Mouse (Mus musculus) T-helper 17 cell (primary cell): ENCODE measurements around the gene Mxra8.

Source experiments
- in situ Hi-C, 2 experiments: fragments of 300-600 bp; cut with MboI, MseI; formaldehyde crosslinking; loops; 1 replicate in 1 of 2; 2 replicates in 1 of 2; pipeline ENCODE4 v1.15.1; 2025; ENCODE audit warnings: high pct_unique_total_duplicates in 2 of 2

Mxra8 gene

DNA sequence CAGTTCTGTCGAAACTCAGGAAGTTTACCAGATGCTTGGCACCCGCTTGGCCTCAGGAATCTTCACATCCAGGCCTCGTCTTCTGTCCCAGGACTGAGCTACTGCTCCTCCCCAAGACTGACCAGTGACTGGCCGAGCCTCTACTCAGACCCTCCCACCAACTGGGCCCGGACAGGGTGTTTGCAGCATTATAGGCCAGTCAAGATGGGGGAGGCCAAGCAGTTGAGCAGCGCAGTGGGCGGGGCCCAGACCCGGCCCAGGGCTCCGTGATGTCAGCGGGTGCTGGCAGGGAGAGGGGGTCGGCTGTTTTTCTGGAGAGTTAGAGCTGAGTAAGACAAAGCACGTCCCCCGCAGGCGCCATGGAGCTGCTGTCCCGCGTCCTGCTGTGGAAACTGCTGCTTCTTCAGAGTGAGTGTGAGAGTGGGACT, at the start of gene Mxra8:
Gene Mxra8 (plus strand): TSS at position 198 of the 428 bp plus-strand sequence.
- in situ Hi-C loops, result no loop called here

DNA sequence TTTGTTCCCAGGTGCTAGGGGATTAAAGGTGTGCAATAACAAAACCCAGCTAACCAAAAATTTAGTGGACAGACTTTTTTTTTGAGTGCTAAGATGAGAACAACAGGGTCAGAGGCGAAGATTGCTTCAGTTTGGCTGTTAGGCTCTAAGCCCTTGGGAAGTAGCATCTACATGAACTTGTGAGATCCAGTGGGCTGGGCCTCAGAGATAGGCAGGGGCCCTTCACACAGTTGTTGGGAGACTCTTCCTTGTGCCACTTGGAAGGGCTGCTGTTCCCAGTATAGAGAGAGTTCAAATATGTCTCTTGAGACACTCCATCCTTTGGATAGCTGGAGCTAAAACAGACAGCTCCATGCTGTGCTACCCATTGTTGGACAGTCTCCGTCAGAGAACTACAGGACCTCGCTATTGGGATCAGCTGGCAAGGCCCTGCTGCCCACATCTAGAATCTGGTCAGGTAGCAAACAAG, 49.4 kb upstream of the Mxra8 start, which contains the start of gene Ankrd65:
Gene Ankrd65 (plus strand): TSS at position 419 of the 469 bp plus-strand sequence.
- in situ Hi-C loops, result no loop called here

DNA sequence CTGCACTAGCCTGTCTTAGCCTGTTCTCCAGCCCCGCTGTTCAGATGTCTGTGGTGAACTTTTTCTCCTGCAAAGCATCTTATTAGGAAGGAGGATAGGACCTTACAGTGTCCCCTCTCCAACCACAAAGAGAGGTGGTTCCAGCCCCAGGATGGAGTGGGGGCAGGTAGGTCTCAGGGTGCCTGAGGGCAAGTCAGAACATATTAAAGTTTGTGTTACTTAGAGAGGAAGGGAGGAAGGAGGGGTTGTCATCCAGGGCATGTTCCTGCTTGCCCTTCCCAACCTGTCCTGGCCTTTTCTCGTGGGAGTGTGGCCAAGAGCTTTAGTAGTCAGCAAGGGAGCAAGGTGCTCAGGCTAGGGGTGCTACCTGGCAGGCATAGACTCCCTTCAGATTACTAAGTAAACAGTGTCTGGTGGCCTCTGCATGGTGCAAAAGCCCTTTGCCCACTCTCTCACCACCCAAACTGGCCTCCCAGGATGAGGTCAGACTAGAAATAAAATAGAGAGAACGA, 48.8 kb upstream of the Mxra8 start:
- in situ Hi-C loops, result no loop called here

DNA sequence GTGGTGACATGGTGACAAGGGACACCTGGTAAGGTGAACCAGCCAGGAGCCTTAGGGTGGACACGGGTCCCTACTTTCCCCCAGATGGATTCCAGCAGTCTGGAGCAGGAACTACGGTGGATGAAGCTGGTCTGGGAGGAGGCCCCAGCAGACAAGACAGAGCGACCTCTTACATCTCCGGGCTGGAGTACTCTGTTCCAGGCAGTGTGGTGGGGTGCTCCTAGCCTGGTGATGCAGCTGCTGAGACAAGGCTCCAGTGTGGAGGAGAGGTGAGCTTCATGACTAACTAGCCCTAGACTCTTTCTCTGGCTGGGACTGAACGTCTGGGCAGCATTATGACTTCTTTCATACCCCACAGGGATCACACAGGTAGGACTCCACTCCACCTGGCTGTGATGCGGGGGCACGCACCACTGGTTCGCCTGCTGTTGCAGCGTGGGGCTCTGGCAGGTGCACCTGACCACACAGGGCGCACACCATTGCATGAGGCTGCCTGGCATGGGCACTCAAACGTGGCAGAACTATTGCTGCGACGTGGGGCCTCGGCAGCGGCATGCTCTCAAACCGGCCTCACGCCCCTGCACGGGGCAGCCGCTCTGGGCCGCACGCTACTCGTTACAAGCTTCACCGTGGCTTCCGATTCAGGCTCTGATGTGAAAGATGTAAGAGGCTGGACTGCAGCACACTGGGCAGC, 48.1 kb upstream of the Mxra8 start:
- in situ Hi-C loops, result no loop called here

DNA sequence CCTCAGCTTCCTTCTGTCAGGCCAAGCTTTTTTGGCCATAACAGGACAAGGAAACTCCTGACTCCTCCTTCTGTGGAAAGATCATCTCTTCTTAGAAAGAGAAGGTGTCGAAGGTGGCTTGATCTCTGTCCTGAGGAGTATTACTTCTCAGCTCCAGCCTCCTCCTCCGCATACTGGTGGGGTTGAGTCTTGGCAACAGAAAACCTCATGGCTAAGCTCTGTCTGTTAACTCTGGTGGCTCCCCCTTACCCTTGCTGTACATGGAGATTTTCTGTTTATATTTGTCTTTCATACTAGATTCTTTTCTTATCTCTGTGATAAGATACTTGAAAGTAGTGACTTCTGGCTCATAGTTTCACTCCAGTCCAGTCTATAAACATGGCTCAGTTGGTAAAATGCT, 45.8 kb upstream of the Mxra8 start:
- in situ Hi-C loops, result no loop called here

DNA sequence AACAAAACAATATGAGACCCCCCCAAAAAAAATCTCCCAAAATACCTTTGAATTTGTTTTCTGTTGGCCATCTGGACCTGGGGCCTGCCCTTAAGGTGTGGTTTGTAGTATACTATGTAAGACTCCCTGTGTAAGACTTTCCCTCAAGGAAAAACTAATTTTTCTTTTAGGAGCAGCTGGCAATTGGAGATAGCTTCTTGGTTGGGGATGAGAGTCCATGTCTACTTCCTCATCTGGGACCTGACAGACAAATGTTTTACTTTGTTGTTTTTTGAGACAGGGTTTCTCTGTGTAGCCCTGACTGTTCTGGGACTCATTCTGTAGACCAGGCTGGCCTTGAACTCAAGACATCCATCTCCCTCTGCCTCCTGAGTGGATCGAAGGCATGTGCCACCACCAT, 37.4 kb upstream of the Mxra8 start:
- in situ Hi-C loops, result no loop called here

DNA sequence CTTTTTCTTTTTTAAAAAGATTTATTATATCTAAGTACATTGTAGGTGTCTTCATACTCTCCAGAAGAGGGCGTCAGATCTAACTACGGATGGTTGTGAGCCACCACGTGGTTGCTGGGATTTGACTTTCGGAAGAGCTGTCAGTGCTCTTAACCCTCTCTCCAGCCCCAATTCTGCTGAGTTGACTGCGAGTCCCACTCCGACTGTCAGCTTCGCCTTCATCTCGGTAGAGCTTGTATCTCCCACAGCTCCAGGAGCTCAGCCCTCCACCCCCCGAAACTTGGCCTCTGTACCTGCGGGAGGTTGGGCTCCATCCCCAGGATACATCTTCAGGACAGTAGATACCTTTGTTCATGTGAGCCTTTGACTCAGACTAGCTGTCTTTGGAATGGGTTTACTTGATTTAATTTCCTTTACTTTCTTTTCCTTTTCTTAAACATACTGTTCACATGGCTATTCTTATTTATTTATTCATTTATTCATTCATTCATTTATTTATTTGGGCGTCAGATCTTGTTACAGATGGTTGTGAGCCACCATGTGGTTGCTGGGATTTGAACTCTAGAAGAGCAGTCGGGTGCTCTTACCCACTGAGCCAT, 36.6 kb upstream of the Mxra8 start, which contains the start of gene Mrpl20:
Gene Mrpl20 (plus strand): TSS at position 138 of the 599 bp plus-strand sequence.
- in situ Hi-C loops, result no loop called here

DNA sequence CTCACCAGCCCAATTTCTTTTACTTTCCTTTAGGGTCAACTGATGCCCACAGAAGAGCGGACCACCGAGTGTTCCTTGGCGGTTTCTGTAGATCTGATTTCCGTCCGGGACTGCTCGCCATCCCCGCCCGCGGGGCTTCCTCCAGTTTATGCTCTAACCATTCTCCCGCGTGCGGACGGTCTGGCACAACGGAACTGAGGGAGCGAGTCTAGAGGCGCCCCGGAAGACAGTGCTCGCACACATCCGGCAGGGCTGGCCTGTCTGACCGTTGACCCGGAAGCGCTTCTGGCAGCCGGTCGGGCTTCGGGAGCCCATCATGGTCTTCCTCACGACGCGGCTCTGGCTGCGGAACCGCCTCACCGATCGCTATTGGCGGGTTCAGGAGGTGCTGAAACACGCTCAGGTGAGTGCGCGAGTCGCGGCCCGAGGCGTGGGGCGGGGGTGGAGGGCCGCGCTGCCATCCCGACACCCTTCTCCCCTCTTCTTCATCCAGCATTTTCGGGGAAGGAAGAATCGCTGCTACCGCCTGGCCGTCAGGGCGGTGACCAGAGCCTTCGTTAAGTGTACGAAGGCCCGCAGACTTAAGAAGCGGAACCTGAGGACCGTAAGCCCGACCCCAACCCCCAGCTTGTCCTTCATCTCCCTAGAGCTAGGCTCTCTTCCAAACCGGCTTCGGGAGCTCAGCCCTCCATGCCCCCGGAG, 36.0 kb upstream of the Mxra8 start:
- in situ Hi-C loops, result no loop called here

DNA sequence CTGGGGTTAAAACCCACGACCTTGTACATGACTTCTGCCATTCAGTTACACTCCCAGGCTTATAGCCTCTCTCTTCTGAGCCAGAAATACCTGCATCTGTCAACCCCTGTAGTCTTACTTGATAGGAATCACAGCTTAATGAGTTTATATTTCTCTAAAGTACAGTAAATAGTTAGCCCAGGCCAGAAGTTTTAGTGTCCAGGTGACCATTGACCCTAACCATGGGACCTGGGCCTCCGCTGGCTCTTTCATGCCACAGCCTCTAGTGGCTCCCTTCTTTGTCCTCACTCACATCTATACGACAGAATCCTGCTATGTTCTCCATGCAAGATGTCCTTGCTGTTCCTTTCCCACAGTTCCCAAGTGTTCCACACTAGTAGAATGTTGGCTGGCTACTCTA, 31.6 kb upstream of the Mxra8 start:
- in situ Hi-C loops, result no loop called here

DNA sequence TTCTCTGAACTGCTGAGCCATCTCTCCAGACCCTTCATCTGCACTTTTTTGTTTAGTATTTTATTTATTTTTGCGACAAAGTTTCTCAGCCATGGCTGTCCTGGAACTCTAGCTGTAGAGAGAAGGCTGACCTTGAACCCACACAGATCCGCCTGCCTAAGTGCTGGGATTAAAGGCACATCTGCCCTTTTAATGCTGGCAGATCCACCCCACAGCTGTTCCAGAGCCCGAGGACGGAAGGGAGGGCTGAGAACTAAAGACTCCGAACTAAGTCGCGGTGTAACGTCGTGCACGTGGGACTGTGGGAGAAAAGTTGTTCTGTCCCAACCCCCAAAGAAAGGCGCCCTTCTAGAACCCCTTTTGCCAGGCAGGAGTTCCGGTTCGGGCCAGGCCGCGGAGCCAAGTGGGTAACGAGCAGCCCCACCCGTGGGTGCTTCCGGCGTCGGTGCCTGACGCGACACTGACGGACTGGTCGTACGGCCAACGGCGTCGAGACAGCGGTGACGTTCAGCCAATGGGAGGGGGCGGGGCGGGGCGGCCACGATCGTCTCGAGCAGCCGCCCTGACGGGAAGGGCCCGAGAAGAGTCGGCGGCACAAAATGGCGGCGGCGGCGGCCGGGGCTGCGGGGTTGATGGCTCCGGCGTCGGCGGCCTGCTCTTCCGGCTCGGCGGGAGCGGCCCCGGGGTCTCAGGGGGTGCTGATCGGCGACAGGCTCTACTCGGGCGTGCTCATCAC, 27.4 kb upstream of the Mxra8 start, which contains the start of gene Ccnl2:
Gene Ccnl2 (plus strand): TSS at position 561 of the 736 bp plus-strand sequence.
- in situ Hi-C loops, result no loop called here

DNA sequence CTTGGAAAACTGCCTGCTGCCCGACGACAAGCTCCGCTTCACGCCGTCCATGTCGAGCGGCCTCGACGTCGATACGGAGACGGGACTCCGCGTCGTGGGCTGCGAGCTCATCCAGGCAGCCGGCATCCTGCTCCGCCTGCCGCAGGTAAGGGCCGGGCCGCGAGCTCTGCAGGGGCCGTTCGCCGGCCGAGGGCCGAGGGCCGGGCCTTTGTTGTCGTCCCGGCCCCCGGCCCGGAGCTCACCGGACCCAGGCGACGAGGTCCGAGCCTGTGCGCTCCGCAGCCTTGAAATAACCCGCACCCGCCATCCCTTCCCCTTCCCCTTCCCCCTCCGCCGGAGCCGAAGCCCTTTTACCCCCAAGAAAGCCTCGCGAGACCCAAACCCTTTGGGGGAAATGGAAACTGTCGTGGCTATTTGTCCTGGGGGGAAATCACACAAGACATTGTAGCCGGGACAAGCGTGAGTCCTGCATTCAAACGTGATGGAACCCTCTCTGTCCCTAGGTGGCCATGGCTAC, 26.8 kb upstream of the Mxra8 start:
- in situ Hi-C loops, result no loop called here

DNA sequence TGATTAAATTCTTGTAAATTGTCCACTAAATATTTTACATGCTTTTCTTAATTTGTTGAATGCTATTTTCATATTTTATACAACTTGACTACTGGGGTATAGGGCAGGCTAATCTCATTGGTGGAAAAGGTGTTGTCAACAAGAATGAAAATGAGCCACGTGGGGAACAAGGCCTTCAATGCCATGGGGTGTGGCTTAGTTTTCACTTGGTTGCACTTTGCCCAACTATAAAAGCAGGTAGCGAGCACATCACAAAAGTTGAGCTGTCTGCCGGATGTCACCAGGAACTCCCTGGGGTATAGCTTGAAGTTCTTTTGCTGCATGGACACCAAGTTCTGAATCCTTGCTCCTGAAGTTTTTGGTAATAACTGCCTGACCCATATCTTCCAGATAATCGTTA, 21.9 kb upstream of the Mxra8 start:
- in situ Hi-C loops, result no loop called here

DNA sequence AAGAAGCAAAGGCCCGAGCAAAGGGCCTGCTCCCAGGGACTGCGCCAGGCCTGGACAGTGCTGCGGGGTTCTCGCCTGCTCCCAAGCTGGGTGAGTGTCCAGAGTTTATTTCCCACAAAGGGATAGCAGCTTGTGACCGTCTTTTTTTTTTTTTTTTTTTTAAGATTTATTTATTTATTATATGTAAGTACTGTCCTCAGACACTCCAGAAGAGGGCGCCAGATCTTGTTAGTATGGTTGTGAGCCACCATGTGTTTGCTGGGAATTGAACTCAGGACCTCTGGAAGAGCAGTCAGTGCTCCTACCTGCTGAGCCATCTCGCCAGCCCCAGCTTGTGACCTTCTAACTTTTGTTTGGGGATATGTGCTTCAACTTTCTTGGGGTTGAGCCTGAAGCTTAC, 18.5 kb upstream of the Mxra8 start:
- in situ Hi-C loops, result no loop called here

DNA sequence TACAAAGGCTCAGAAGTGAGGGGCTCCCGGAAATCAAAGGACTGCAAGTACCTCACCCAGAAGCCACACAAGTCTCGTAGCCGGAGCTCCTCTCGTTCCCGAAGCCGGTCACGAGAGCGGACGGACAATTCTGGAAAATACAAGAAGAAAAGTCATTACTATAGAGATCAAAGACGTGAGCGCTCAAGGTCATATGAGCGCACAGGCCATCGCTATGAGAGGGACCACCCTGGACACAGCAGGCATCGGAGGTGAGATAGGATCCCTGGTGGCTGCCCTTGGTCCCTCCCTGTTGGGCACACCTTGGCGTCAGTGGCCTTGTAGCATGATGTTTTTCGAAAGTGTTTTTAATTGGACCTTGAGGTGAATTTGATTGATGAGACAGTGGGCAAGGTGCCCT, 16.0 kb upstream of the Mxra8 start:
- in situ Hi-C loops, result no loop called here

DNA sequence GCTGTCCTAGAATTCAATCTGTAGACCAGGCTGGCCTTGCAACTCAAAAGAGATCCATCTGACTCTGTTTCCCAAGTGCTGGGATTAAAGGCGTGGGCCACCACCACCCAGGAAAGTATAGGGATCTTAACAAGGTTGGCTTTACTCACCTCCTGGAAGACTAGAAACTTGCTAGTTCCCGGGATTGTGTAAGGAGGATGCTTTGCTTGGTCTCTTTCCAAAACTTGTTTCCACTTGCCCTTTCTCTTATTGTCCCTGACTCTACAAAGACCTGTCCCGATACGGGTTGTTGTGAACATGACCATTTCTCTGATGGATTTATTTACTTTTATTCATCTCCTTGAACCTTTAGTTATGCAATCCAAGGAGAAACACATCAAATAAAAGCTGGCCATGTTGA, 9.6 kb upstream of the Mxra8 start:
- in situ Hi-C loops, result no loop called here

DNA sequence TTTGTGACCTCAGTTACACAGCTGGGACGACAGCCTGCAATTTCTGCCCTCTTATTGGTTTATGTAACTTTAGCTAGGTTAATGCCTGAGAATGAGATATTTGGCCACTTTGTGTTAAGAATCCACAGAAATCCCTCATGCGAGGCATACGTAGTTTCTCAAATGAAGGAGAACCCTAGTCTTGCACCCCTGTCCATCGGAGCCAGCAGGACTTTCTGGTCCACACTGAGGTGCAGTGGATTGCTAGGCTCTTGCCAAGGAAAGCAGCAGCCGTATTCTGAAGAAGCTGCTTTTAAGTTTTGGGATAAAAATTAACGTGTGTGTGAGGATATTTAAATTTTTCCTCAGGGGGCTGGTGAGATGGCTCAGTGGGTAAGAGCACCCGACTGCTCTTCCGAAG, 8.9 kb upstream of the Mxra8 start:
- in situ Hi-C loops, result no loop called here

DNA sequence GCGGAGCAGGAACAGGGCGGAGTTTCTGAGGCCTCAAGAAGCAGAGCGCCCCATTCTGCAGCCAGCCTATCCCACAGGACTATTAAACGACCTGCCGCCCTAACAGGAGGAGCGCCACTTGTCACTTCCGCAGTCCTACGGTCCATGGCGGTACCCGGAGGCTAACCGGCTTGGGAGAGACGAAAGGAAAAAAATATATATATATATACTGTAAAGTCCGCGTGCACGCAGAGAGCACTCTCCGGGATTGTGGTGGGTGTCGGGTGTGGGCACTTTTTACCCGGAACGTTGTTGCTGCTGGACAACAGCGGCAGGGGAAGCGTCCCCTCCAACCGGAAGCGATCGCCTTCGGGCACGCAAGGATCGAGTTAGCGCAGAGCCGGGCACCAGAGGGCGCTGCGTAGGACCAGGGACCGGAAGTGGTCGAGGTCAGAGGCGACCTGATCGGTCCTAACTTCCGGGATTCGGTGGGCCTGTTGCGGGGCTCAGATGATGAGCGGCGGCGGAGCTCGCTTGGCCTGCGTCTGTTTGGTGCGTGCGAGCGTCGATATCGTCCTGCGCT, 8.2 kb upstream of the Mxra8 start, which contains the start of gene Aurkaip1:
Gene Aurkaip1 (plus strand): TSS at position 68 of the 562 bp plus-strand sequence.
- in situ Hi-C loops, result no loop called here

DNA sequence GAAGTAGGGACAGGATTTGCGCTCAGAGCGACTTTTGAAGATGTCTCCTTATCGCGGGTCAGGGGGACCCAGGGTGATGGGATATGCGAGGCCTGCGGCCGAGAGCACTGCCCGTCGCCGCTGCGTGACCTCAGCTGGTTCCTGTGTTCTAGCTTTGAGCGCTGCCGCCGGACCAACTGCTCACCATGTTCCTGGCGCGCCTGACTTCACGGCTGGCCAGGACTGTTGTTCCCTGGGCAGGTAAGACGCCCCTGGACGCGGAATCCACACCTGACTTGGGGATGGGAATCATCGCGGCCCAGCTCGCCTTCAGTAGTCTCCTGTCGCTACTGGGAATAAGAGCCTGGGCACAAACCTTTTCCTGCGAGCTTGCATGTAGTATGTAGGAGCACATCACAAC, 7.6 kb upstream of the Mxra8 start:
- in situ Hi-C loops, result no loop called here

DNA sequence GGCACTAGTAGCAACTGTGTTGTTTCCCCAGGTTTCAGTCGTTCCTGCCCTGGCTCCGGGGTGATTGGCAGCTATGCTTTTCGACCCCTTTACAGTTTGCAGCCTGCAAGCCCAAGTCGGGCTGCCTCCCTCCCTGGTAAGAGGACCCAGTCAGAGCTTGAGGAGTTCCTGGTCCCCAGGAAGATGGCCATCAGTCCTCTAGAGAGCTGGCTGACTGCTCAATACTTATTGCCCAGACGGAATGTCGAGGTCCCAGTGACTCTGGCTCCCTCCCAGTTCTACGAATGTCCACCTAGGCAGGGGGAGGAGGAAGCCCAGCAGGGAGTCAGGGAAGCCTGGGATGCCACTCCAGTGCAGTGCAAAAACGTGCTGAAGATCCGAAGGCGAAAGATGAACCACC, 7.2 kb upstream of the Mxra8 start:
- in situ Hi-C loops, result no loop called here

DNA sequence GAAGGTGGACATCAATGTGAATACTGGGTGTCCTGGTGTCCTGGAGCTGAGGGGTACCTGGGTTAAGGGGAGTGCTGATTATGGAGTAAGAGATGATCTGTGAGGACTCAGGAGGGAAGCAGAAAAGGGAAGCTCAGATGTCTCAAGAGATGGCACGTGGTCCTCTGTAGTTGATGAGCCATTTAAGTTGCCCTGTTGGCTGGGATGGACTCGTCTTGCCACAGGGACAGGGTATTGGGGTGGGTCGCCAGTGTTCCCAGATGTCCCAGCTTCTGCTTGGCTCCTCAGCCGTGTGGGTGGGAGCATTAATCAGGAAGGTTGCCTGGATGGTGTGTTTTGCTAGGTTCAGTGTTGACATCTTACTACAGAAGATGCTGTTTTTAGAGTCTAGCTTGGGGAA, 6.2 kb upstream of the Mxra8 start:
- in situ Hi-C loops, result no loop called here

DNA sequence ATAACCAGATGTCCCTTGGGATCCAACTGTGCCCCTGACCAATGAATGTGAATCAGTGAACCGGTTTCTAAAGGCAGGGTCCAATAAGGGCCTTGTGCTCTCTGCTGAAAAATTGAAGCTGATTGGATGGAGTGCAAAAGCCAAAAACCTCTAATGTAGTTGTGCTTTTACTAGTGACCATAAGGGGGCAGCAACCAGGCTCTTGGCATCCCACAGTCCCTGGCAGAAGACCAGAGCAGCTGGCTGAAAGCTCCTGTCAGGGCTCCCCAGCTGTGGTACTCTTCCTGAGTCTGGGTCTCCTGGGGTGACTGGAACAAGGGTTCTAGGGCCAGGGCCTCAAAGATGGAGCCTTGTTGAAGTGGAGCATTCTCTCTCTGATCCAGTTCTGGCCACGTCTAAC, 5.6 kb upstream of the Mxra8 start:
- in situ Hi-C loops, result no loop called here
